Mouse (Mus musculus) layer of hippocampus, adult 11-12 months (tissue): ENCODE measurements around the gene Birc3.
"Not testable (repeated sequence)": the region's sequence is repeated elsewhere in the genome, so short reads cannot be mapped to it uniquely, and the experiment has no call there.

Experiments
- DNase-seq: peaks from one replicate; pipeline ENCODE4 v3.0.0; 2022; ENCODE audit warnings: low spot score

The Birc3 gene

GRCm38 (mm10) chr9:7866981-7867380, 6.0 kb downstream of the Birc3 start:
- DNase-seq: not testable (repeated sequence)

- no peak for DNase-seq
These were observed 12.0 kb downstream of the Birc3 start for GRCm38 (mm10) chr9:7860976-7861375.

- no peak for DNase-seq
These were observed 17.1 kb downstream of the Birc3 start for GRCm38 (mm10) chr9:7855912-7856311.

- peak; percentile 39 for DNase-seq
These were observed 17.6 kb downstream of the Birc3 start for GRCm38 (mm10) chr9:7855374-7855773.

- not testable (repeated sequence) for DNase-seq
These were observed 18.8 kb downstream of the Birc3 start for GRCm38 (mm10) chr9:7854196-7854595.

GRCm38 (mm10) chr9:7852346-7853230, 20.4 kb downstream of the Birc3 start:
- DNase-seq: no peak

GRCm38 (mm10) chr9:7851841-7852240, 21.1 kb downstream of the Birc3 start:
- no peak for DNase-seq

- DNase-seq: no peak
These were observed 24.8 kb downstream of the Birc3 start for GRCm38 (mm10) chr9:7848191-7848590.

- no peak for DNase-seq
These were observed 26.3 kb downstream of the Birc3 start for GRCm38 (mm10) chr9:7846667-7847199.

GRCm38 (mm10) chr9:7845216-7845895, 27.6 kb downstream of the Birc3 start:
- no peak for DNase-seq

GRCm38 (mm10) chr9:7841221-7841620, 31.8 kb downstream of the Birc3 start:
- no peak for DNase-seq

- DNase-seq: no peak
These were observed 35.1 kb downstream of the Birc3 start for GRCm38 (mm10) chr9:7837806-7838440.

- peak; percentile 95 for DNase-seq
These were observed 35.8 kb downstream of the Birc3 start, which contains the start of gene Birc2 for GRCm38 (mm10) chr9:7836905-7837805. Gene Birc2 (minus strand): TSS chr9:7837064.

GRCm38 (mm10) chr9:7836331-7836730, 36.7 kb downstream of the Birc3 start:
- DNase-seq: peak; percentile 45

- DNase-seq: no peak
These were observed 37.7 kb downstream of the Birc3 start for GRCm38 (mm10) chr9:7835302-7835701.

GRCm38 (mm10) chr9:7833421-7833820, 39.6 kb downstream of the Birc3 start:
- DNase-seq: no peak

- no peak for DNase-seq
These were observed 43.2 kb downstream of the Birc3 start for GRCm38 (mm10) chr9:7829531-7830528.

- no peak for DNase-seq
These were observed 44.3 kb downstream of the Birc3 start for GRCm38 (mm10) chr9:7828706-7829105.

- DNase-seq: no peak
These were observed 48.1 kb downstream of the Birc3 start for GRCm38 (mm10) chr9:7824916-7825315.

- no peak for DNase-seq
These were observed 50.2 kb downstream of the Birc3 start for GRCm38 (mm10) chr9:7822758-7823157.
